34 mouse cellular contexts compared by ENCODE assay signal in genomic region chr4:119146816-119147215, GRCm38 (mm10). TPM values are rescaled to one million over a fixed set of nuclear protein-coding genes. Genes with fewer than 3 reads are reported as not detected.
DNase-seq lines count a peak whose midpoint lies in the region; ATAC-seq lines count a peak whose summit lies in the region.
"Had no signal": no experiment of that assay in that cellular context is flagged by ENCODE, and none has a peak within 500 bp of the region (broad histone marks: within the 10 kb centered on the region; RNA-seq: fewer than 3 reads in every experiment).

No protein-coding gene starts in this region.

- no peak overlapping the region for H3K4me2 ChIP-seq in heart, embryonic 12.5 days
- H3K4me2 ChIP-seq: embryonic facial prominence, embryonic 13.5 days; forebrain, embryonic 12.5 days; heart, embryonic 11.5 days; hindbrain, embryonic 13.5 days; liver, embryonic 12.5 days; midbrain, embryonic 12.5 days; neural tube, embryonic 12.5 days had no signal

- no peak overlapping the region for H3K4me3 ChIP-seq in heart, embryonic 12.5 days
- H3K4me3 ChIP-seq: embryonic facial prominence, embryonic 13.5 days; erythroblast, embryonic 14.5 days; forebrain, embryonic 12.5 days; hindbrain, embryonic 13.5 days; layer of hippocampus, adult 2 months; liver, embryonic 12.5 days; midbrain, embryonic 12.5 days; myocyte; neural tube, embryonic 12.5 days had no signal

- peak; percentile 20 for DNase-seq in heart, adult 8-10 months (ENCODE audit: low spot score)
- peak; percentile 93 for DNase-seq in 3T3-L1 (ENCODE audit: low read depth, low spot score)
- peak; percentile 94 for DNase-seq in NIH3T3 (ENCODE audit: low read depth)
- peak; percentile 24 for DNase-seq in adrenal gland, postnatal 25 days
- DNase-seq in kidney, postnatal 36 days: no peak
- no peak for DNase-seq in adipocyte (ENCODE audit: low spot score)
- no peak for DNase-seq in retina, postnatal 1 day
- DNase-seq: cerebellum, adult 11-12 months; cerebellum, adult 9-11 months; embryo, embryonic 11 days; forebrain, postnatal 0 days; gastrocnemius, postnatal 14 days; heart, adult 11 months; heart, postnatal 4 days; kidney, adult 8-10 months; left cerebral cortex, postnatal 4 days; liver, postnatal 0 days; right cerebral cortex, postnatal 4 days; thymus, adult 2 months; thymus, postnatal 36 days had no signal

- H3K9ac ChIP-seq in heart, embryonic 12.5 days: no peak overlapping the region
- H3K9ac ChIP-seq: embryonic facial prominence, embryonic 13.5 days; forebrain, embryonic 12.5 days; forebrain, postnatal 0 days; hindbrain, embryonic 13.5 days; liver, embryonic 12.5 days; liver, postnatal 0 days; midbrain, embryonic 12.5 days; neural tube, embryonic 12.5 days had no signal

- H3K9me3 ChIP-seq in heart, embryonic 12.5 days (replicated peaks): no peaks in the 10 kb centered on the region
- H3K9me3 ChIP-seq: embryonic facial prominence, embryonic 13.5 days; forebrain, embryonic 12.5 days; hindbrain, embryonic 13.5 days; liver, embryonic 12.5 days; midbrain, embryonic 12.5 days; neural tube, embryonic 12.5 days had no signal

- H3K27me3 ChIP-seq in heart, embryonic 12.5 days (replicated peaks): peaks cover 29% of the 10 kb centered on the region
- H3K27me3 ChIP-seq: embryonic facial prominence, embryonic 13.5 days; forebrain, embryonic 12.5 days; hindbrain, embryonic 13.5 days; midbrain, embryonic 12.5 days; neural tube, embryonic 12.5 days had no signal

- no peak overlapping the region for H3K27ac ChIP-seq in heart, embryonic 12.5 days (ENCODE audit: poor library complexity, severe bottlenecking)
- H3K27ac ChIP-seq: embryonic facial prominence, embryonic 13.5 days; forebrain, embryonic 12.5 days; hindbrain, embryonic 13.5 days; kidney, postnatal 0 days; layer of hippocampus, adult 2 months; liver, embryonic 12.5 days; midbrain, embryonic 12.5 days; neural tube, embryonic 12.5 days had no signal

- no peaks in the 10 kb centered on the region for H3K36me3 ChIP-seq in heart, embryonic 12.5 days
- H3K36me3 ChIP-seq: embryonic facial prominence, embryonic 13.5 days; forebrain, embryonic 12.5 days; G1E; hindbrain, embryonic 13.5 days; liver, embryonic 12.5 days; midbrain, embryonic 12.5 days; neural tube, embryonic 12.5 days had no signal

- peaks cover 9% of the 10 kb centered on the region; the same call in 1 of the 2 replicates for H3K4me1 ChIP-seq in heart, embryonic 12.5 days (replicated peaks)
- H3K4me1 ChIP-seq: embryonic facial prominence, embryonic 13.5 days; neural tube, embryonic 12.5 days had no signal

- WGBS in heart, embryonic 12.5 days: 86% methylated on average over 7 of the region's 7 CpGs

- ATAC-seq in heart, embryonic 12.5 days (ENCODE audit: insufficient number of reproducible peaks, low FRiP score): no peak
- ATAC-seq: forebrain, postnatal 0 days; liver, embryonic 12.5 days; liver, postnatal 0 days; lung, postnatal 0 days had no signal

RNA-seq across cellular contexts. Expression of gene Zfp691, which starts 27.2 kb away (rescaled TPM):
- total RNA-seq in heart, adult 8-10 months (2022): 10 to 100 TPM; 19.3 to 23.9 (median 22.6) TPM
- polyA plus RNA-seq in heart, embryonic 12.5 days (2016; fragmentation: Nextera tagmentation; extraction: Ambion mirVana): 8.3 and 11.5 TPM in 2 replicates
- 15.3 and 16.6 TPM in 2 replicates for total RNA-seq in adrenal gland, postnatal 25 days (2021)

RNA-seq across cellular contexts. Expression of gene Slc2a1, which starts 38.3 kb away (rescaled TPM):
- total RNA-seq in heart, adult 8-10 months (2022): 10 to 100 TPM; 12.6 to 22.5 (median 14.9) TPM
- polyA plus RNA-seq in heart, embryonic 12.5 days (2016; fragmentation: Nextera tagmentation; extraction: Ambion mirVana): 330 and 331 TPM in 2 replicates
- 19.7 and 21.6 TPM in 2 replicates for total RNA-seq in adrenal gland, postnatal 25 days (2021)

RNA-seq across cellular contexts. Expression of gene Ermap, which starts 43.0 kb away (rescaled TPM):
- total RNA-seq in heart, adult 8-10 months (2022): under 1 TPM in 1 of 4 experiments, not detected in 3; 0.17 TPM
- polyA plus RNA-seq in heart, embryonic 12.5 days (2016; fragmentation: Nextera tagmentation; extraction: Ambion mirVana): 22.9 and 26.7 TPM in 2 replicates
- total RNA-seq in adrenal gland, postnatal 25 days (2021): 0.30 TPM in 1 of 2 replicates, not detected in the other

RNA-seq across cellular contexts. Expression of gene Svbp, which starts 48.3 kb away (rescaled TPM):
- 10 to 100 TPM; 14.8 to 17.5 (median 15.8) TPM for total RNA-seq in heart, adult 8-10 months (2022)
- 127 TPM in 2 replicates for polyA plus RNA-seq in heart, embryonic 12.5 days (2016; fragmentation: Nextera tagmentation; extraction: Ambion mirVana)
- total RNA-seq in adrenal gland, postnatal 25 days (2021): 17.7 and 20.2 TPM in 2 replicates

Comparison
In these comparisons a context has a peak if more than half of its experiments do, and no peak if none do; other contexts are left out.
1. DNase-seq: peak in heart, adult 8-10 months (single experiment), 3T3-L1 (single experiment), NIH3T3 (single experiment) and adrenal gland, postnatal 25 days (single experiment); none in kidney, postnatal 36 days (0 of 2), adipocyte (single experiment) and retina, postnatal 1 day (single experiment).